Comparison of ENCODE assay signal across 18 mouse cellular contexts in the genomic region with DNA sequence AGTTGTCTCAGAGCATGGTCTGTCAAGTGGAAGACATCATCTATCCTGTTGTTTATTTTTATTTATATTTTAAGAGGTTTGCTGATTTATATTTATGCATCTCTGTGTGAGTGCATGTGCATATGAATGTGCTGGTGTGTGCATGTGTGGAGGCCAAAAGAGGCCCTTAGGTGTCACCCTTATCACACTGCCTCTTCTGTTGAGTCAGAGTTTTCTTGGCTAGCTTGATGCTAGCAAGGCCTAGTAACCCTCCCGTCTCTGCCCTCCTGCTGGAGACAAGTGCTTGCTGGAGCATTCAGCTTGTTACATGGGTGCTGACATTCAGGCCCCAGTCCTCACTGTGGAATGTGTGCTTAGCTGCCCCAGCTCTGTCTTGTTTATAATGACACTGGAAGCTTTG. TPM values are rescaled to one million over a fixed set of nuclear protein-coding genes. Genes with fewer than 3 reads are reported as not detected.
DNase-seq lines count a peak whose midpoint lies in the region; ATAC-seq lines count a peak whose summit lies in the region.
"Had no signal": no experiment of that assay in that cellular context is flagged by ENCODE, and none has a peak within 500 bp of the region (broad histone marks: within the 10 kb centered on the region; RNA-seq: fewer than 3 reads in every experiment).

No protein-coding gene starts in this region.

- ATAC-seq in hindbrain, embryonic 16.5 days: 0 out of 2 replicates have a peak, but pooled peaks have one; percentile 34
- ATAC-seq in hindbrain, embryonic 14.5 days (ENCODE audit: low FRiP score): no peak
- ATAC-seq in liver, embryonic 16.5 days (ENCODE audit: low read depth): 0 out of 2 replicates have a peak, but pooled peaks have one; percentile 43

- no peaks in the 10 kb centered on the region for H3K4me1 ChIP-seq in hindbrain, embryonic 16.5 days (ENCODE audit: control insufficient read depth, insufficient read depth, low read depth, low read length)
- H3K4me1 ChIP-seq in hindbrain, embryonic 14.5 days (replicated peaks; ENCODE audit: control insufficient read depth, insufficient read depth, low read length): no peaks in the 10 kb centered on the region
- peaks cover 2% of the 10 kb centered on the region; the same call in 1 of the 2 replicates for H3K4me1 ChIP-seq in liver, embryonic 16.5 days (ENCODE audit: control insufficient read depth, low read depth, low read length)
- H3K4me1 ChIP-seq: embryonic facial prominence, embryonic 10.5 days; hindbrain, embryonic 12.5 days; limb, embryonic 10.5 days; neural tube, embryonic 13.5 days had no signal

- H3K4me2 ChIP-seq in hindbrain, embryonic 16.5 days (ENCODE audit: low read length): no peak overlapping the region
- H3K4me2 ChIP-seq in hindbrain, embryonic 14.5 days (replicated peaks): no peak overlapping the region
- H3K4me2 ChIP-seq in liver, embryonic 16.5 days (ENCODE audit: low read depth, low read length): no peak overlapping the region
- H3K4me2 ChIP-seq: hindbrain, embryonic 12.5 days; lung, embryonic 14.5 days; neural tube, embryonic 13.5 days had no signal

- H3K27me3 ChIP-seq in hindbrain, embryonic 16.5 days (replicated peaks; ENCODE audit: control insufficient read depth, insufficient read depth, low read length): no peaks in the 10 kb centered on the region
- no peaks in the 10 kb centered on the region for H3K27me3 ChIP-seq in hindbrain, embryonic 14.5 days (ENCODE audit: control insufficient read depth, insufficient read depth, low read length)
- H3K27me3 ChIP-seq in liver, embryonic 16.5 days (ENCODE audit: control insufficient read depth, insufficient read depth, low read depth, low read length): no peaks in the 10 kb centered on the region
- H3K27me3 ChIP-seq: hindbrain, embryonic 12.5 days; neural tube, embryonic 13.5 days had no signal

- H3K9ac ChIP-seq in hindbrain, embryonic 16.5 days (ENCODE audit: low read depth, low read length): no peak overlapping the region
- no peak overlapping the region for H3K9ac ChIP-seq in hindbrain, embryonic 14.5 days
- no peak overlapping the region for H3K9ac ChIP-seq in liver, embryonic 16.5 days (ENCODE audit: low read depth, low read length)
- H3K9ac ChIP-seq: hindbrain, embryonic 12.5 days; lung, embryonic 14.5 days; neural tube, embryonic 13.5 days had no signal

- 0 out of 2 replicates have a peak, but pooled peaks cover 2% of the 10 kb centered on the region for H3K36me3 ChIP-seq in hindbrain, embryonic 16.5 days (ENCODE audit: control insufficient read depth, insufficient read depth, low read length)
- peaks cover 4% of the 10 kb centered on the region for H3K36me3 ChIP-seq in hindbrain, embryonic 14.5 days (replicated peaks; ENCODE audit: control insufficient read depth, insufficient read depth)
- H3K36me3 ChIP-seq in liver, embryonic 16.5 days (ENCODE audit: control insufficient read depth, insufficient read depth): no peaks in the 10 kb centered on the region

- no peaks in the 10 kb centered on the region for H3K9me3 ChIP-seq in hindbrain, embryonic 16.5 days (ENCODE audit: control insufficient read depth, low read length)
- H3K9me3 ChIP-seq in hindbrain, embryonic 14.5 days (ENCODE audit: control insufficient read depth, low read length): no peaks in the 10 kb centered on the region
- no peaks in the 10 kb centered on the region for H3K9me3 ChIP-seq in liver, embryonic 16.5 days (replicated peaks; ENCODE audit: control insufficient read depth, low read length)
- H3K9me3 ChIP-seq: embryonic facial prominence, embryonic 10.5 days; hindbrain, embryonic 12.5 days; limb, embryonic 10.5 days; neural tube, embryonic 13.5 days had no signal

- no peak overlapping the region for H3K27ac ChIP-seq in hindbrain, embryonic 16.5 days (ENCODE audit: low read depth, low read length)
- H3K27ac ChIP-seq in hindbrain, embryonic 14.5 days: no peak overlapping the region
- H3K27ac ChIP-seq in liver, embryonic 16.5 days (ENCODE audit: low read length): no peak overlapping the region
- H3K27ac ChIP-seq: embryonic facial prominence, embryonic 10.5 days; hindbrain, embryonic 12.5 days; limb, embryonic 10.5 days; neural tube, embryonic 13.5 days had no signal

- 69% methylated on average over 1 of the region's 1 CpGs for WGBS in hindbrain, embryonic 16.5 days
- 52% methylated on average over 1 of the region's 1 CpGs for WGBS in hindbrain, embryonic 14.5 days
- WGBS in liver, embryonic 16.5 days (ENCODE audit: insufficient replicate concordance): 23% methylated on average over 1 of the region's 1 CpGs

- peak; percentile 12 for DNase-seq in adrenal gland, adult 2 months
- DNase-seq in adrenal gland, postnatal 4 days (ENCODE audit: low spot score in 2 of 2): no peak
- no peak for DNase-seq in hindbrain, embryonic 14.5 days (ENCODE audit: low spot score)
- DNase-seq in ZHBTc4 (ENCODE audit: low read depth, low spot score): peak; percentile 8
- no peak for DNase-seq in left cerebral cortex, adult 11 months (ENCODE audit: low spot score)
- DNase-seq in gastrocnemius, adult 18-20 months (ENCODE audit: low spot score): no peak
- DNase-seq: cerebellum, postnatal 10 days; kidney, adult 8-10 months; lung, embryonic 14.5 days; thymus, postnatal 4 days had no signal

- H3K4me3 ChIP-seq in hindbrain, embryonic 16.5 days (ENCODE audit: low read length): no peak overlapping the region
- H3K4me3 ChIP-seq in hindbrain, embryonic 14.5 days (replicated peaks; ENCODE audit: low read length): no peak overlapping the region
- no peak overlapping the region for H3K4me3 ChIP-seq in liver, embryonic 16.5 days (ENCODE audit: low read depth, low read length)
- H3K4me3 ChIP-seq: embryonic facial prominence, embryonic 10.5 days; hindbrain, embryonic 12.5 days; limb, embryonic 10.5 days; neural tube, embryonic 13.5 days had no signal

RNA-seq across cellular contexts. Expression of a gene that starts 45.5 kb away (rescaled TPM):
- total RNA-seq in adrenal gland, adult 2 months (2021): 10 to 100 TPM; 39.4 to 46.5 TPM
- polyA plus RNA-seq in adrenal gland, adult 2 months (2012; rRNA removed): 9.9 and 12.5 TPM in 2 replicates
- 10 to 100 TPM; 37.0 to 39.7 TPM for total RNA-seq in adrenal gland, postnatal 4 days (2021)
- 72.2 and 82.0 TPM in 2 replicates for polyA plus RNA-seq in hindbrain, embryonic 16.5 days (2015; fragmentation: Nextera tagmentation; extraction: Ambion mirVana)
- polyA plus RNA-seq in hindbrain, embryonic 14.5 days (2014; fragmentation: Nextera tagmentation; extraction: Ambion mirVana): 79.4 and 89.2 TPM in 2 replicates
- 24.9 and 28.5 TPM in 2 replicates for polyA plus RNA-seq in liver, embryonic 16.5 days (2015; fragmentation: Nextera tagmentation; extraction: Ambion mirVana)
- 100 to 1,000 TPM in 1 of 2 experiments, 10 to 100 TPM in 1; 55.7 to 103 TPM for total RNA-seq in gastrocnemius, adult 18-20 months (2021)

RNA-seq across cellular contexts. Expression of a gene that starts 45.5 kb away (rescaled TPM):
- total RNA-seq in adrenal gland, adult 2 months (2021): 10 to 100 TPM; 28.9 to 32.8 TPM
- 14.1 and 19.9 TPM in 2 replicates for polyA plus RNA-seq in adrenal gland, adult 2 months (2012; rRNA removed)
- 10 to 100 TPM; 39.5 to 43.4 TPM for total RNA-seq in adrenal gland, postnatal 4 days (2021)
- polyA plus RNA-seq in hindbrain, embryonic 16.5 days (2015; fragmentation: Nextera tagmentation; extraction: Ambion mirVana): 31.4 and 33.7 TPM in 2 replicates
- polyA plus RNA-seq in hindbrain, embryonic 14.5 days (2014; fragmentation: Nextera tagmentation; extraction: Ambion mirVana): 28.1 and 28.3 TPM in 2 replicates
- 19.4 and 19.5 TPM in 2 replicates for polyA plus RNA-seq in liver, embryonic 16.5 days (2015; fragmentation: Nextera tagmentation; extraction: Ambion mirVana)
- 10 to 100 TPM; 21.0 to 22.4 TPM for total RNA-seq in gastrocnemius, adult 18-20 months (2021)

RNA-seq across cellular contexts. Expression of a gene that starts 56.1 kb away (rescaled TPM):
- total RNA-seq in adrenal gland, adult 2 months (2021): under 1 TPM; 0.26 to 0.35 TPM
- polyA plus RNA-seq in adrenal gland, adult 2 months (2012; rRNA removed): not detected in 2 replicates
- total RNA-seq in adrenal gland, postnatal 4 days (2021): 10 to 100 TPM in 1 of 2 experiments, 1 to 10 TPM in 1; 7.2 to 40.4 TPM
- 0.15 and 0.32 TPM in 2 replicates for polyA plus RNA-seq in hindbrain, embryonic 16.5 days (2015; fragmentation: Nextera tagmentation; extraction: Ambion mirVana)
- 0.09 and 0.16 TPM in 2 replicates for polyA plus RNA-seq in hindbrain, embryonic 14.5 days (2014; fragmentation: Nextera tagmentation; extraction: Ambion mirVana)
- polyA plus RNA-seq in liver, embryonic 16.5 days (2015; fragmentation: Nextera tagmentation; extraction: Ambion mirVana): 30.3 and 33.5 TPM in 2 replicates
- total RNA-seq in gastrocnemius, adult 18-20 months (2021): under 1 TPM in 1 of 2 experiments, not detected in 1; 0.18 TPM
- total RNA-seq: heart, adult 18-20 months had no signal
- polyA plus RNA-seq: limb, embryonic 10.5 days had no signal

RNA-seq across cellular contexts. Expression of a gene that starts 56.2 kb away (rescaled TPM):
- total RNA-seq in adrenal gland, adult 2 months (2021): not detected
- 0.18 TPM in 1 of 2 replicates, not detected in the other for polyA plus RNA-seq in adrenal gland, adult 2 months (2012; rRNA removed)
- under 1 TPM in 1 of 2 experiments, not detected in 1; 0.48 TPM for total RNA-seq in adrenal gland, postnatal 4 days (2021)
- 0.16 and 0.21 TPM in 2 replicates for polyA plus RNA-seq in hindbrain, embryonic 16.5 days (2015; fragmentation: Nextera tagmentation; extraction: Ambion mirVana)
- polyA plus RNA-seq in hindbrain, embryonic 14.5 days (2014; fragmentation: Nextera tagmentation; extraction: Ambion mirVana): 0.27 and 0.35 TPM in 2 replicates
- polyA plus RNA-seq in liver, embryonic 16.5 days (2015; fragmentation: Nextera tagmentation; extraction: Ambion mirVana): 0.22 and 0.27 TPM in 2 replicates
- not detected for total RNA-seq in gastrocnemius, adult 18-20 months (2021)
- total RNA-seq: heart, adult 18-20 months; layer of hippocampus, adult 8-10 months had no signal

Comparison
In these comparisons a context has a peak if more than half of its experiments do, and no peak if none do; other contexts are left out.
1. DNase-seq: peak in adrenal gland, adult 2 months (single experiment) and ZHBTc4 (single experiment); none in adrenal gland, postnatal 4 days (0 of 2), hindbrain, embryonic 14.5 days (single experiment), left cerebral cortex, adult 11 months (single experiment) and gastrocnemius, adult 18-20 months (single experiment).
2. RNA of a gene that starts 56.1 kb away (polyA plus RNA-seq): 30.3 to 33.5 TPM in liver, embryonic 16.5 days; 0.09 to 0.16 TPM in hindbrain, embryonic 14.5 days, 0.15 to 0.32 TPM in hindbrain, embryonic 16.5 days and not detected in adrenal gland, adult 2 months; every median in the first group is over 10 times any median in the second.